Mouse (Mus musculus): Measurements from ENCODE around the gene Dip2b.

Dip2b gene

DNA sequence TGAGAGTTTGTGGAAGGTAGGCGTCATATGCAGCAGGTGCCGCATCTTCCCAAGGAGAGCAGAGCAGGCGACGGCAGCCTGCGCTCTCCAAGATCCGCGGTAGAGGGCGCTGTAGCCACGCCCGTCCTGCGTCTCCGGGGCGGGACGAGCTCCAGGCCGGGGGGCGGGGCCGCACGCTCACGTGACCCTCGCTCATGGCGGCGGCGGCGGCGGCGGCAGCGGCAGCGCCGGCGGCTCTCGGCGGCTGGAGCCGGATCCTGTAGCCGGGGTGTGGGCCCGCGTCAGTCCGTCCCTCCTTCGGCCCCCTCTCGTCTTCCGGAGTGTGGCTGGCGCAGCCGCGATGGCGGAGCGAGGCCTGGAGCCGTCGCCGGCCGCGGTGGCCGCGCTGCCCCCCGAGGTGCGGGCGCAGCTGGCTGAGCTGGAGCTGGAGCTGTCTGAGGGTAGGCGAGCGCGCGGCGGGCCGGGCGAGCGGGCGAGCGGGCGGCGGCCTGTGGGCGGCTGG lies at the start of gene Dip2b:
Gene Dip2b, plus strand, starts transcription at position 195 of the 502 bp plus-strand sequence.
- in situ Hi-C loops (cut with MseI, MboI) = loop anchor here in 1 of 2 experiments (5.0 kb wide), 1 partner anchor 89 kb away; no protein-coding TSS in a partner anchor

- in situ Hi-C loops (cut with MseI, MboI) = no loop called here
Observed at GRCm38 (mm10) chr15:99993100-99993499, 45.4 kb upstream of the Dip2b start.

GRCm38 (mm10) chr15:99997114-99997804 lies 41.2 kb upstream of the Dip2b start:
- in situ Hi-C loops (cut with MseI, MboI) = no loop called here

DNA sequence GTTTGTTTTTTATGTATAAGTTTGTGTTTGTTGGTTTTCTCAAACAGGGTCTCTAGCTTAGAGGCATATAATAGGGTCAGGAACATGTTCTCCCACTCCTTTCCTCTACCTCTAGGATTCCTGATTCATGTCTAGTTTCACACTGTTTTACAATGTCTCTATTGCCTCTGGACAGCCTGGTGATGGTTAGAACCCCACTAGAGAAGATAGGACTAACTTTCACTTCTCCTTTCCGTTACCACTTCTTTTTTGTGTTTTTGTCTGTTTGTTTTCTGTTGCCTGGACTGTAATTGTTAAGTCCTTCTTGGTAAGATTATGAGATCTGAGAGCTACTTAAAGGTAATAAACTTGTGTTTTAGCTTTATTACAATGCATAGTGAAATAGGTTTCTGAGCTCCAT lies 39.1 kb upstream of the Dip2b start:
- in situ Hi-C loops (cut with MseI, MboI) = no loop called here

- in situ Hi-C loops (cut with MseI, MboI) = no loop called here
Observed at GRCm38 (mm10) chr15:100004677-100005273, 33.7 kb upstream of the Dip2b start.

- in situ Hi-C loops (cut with MseI, MboI) = no loop called here
Observed at GRCm38 (mm10) chr15:100006180-100006579, 32.3 kb upstream of the Dip2b start.

DNA sequence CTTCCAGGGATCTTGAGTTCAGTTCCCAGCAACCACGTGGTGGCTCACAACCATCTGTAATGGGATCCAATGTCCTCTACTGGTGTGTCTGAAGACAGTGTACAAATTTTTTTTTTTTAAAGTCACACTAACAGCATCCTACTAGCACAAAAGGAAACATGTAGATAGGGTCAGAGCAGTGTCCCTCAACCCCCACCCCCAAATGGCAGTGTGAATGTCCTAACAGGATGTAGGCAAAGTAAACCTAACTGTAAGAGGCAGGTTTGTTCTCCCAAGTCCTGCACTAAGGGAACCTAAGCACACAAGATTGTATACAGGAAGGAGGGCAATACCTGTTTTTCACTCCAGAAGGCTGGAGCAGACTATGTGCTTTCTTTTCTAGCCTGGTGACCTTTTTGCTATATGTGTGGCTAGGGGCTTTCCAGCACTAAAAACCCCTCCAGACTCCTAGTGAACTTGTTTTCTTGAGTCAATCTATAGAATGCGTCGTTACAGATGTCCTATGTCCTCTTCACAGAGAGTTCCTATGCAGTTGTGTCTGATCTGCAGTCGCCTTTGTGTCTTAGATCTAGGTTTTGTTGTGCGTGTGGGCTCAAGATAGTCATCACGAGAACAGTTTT lies 20.1 kb upstream of the Dip2b start:
- in situ Hi-C loops (cut with MseI, MboI) = no loop called here

DNA sequence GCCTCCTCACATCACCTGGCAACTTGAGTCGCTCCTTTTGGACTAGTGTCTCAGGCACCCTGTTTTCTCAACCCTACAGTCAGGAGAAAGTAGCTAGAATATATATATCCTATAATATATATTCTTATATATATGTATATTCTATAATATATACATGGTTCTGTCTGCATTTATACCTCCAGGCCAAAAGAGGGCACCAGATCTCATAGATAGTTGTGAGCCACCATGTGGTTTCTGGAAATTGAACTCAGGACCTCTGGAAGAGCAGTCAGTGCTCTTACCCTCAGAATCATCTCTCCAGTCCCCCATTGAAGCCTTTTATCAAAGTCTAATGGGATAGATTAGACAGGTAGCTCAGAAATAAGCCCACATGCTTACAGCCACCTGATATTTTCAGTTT lies 17.3 kb upstream of the Dip2b start:
- in situ Hi-C loops (cut with MseI, MboI) = no loop called here

DNA sequence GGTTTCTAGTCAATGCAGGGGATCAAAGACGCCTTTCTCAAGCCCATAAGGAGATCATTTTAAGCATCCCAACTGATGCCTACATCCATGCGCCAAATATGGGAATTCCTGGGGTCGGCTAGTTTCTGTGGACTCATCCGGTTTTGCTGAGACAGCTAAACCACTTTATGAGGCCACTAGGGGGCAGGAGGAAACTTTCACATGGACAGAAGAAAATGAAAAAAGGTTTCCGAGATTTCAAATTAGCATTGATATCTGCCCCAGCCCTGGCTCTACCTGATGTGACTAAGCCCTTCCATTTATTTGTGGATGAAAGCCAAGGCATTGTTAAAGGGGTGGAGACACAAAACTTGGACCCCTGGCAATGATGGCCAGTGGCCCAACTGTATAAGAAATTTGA lies 15.5 kb upstream of the Dip2b start:
- in situ Hi-C loops (cut with MseI, MboI) = no loop called here

DNA sequence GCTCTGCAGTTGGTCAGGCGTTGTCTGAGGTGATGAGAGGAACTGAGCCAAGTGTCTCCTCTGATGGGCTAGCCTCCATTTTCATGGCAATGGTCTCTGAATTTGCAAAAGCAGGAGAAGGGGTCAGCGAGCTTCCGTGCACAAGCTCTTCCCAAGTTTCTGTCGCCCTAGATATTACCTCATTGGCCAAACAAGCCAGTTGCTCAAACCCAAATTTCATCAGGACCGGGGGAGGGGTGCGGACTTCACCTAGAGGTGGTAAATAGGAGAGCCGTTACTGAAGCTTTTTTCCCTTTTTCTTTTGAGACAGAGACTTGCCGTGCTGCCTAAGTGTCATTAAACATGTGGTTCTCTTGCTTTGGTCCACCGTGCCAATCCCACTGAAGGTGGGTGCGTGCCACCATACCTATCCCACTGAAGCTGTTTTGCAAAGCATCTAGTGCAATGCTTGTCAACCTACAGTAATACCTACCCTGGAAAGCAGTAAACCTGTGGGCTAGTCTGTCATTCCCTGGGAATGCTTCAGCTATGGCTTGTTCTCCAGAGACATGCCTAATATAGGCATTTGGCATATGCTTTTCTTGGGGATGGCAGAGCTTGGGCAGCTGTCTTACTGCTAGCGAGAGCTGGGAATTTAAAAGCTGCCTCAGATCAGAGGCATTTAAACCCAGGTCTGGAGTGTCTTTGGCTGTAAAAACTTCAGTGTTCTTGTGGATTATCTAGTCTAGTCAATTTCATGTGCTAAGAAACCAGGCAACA lies 13.2 kb upstream of the Dip2b start:
- in situ Hi-C loops (cut with MseI, MboI) = no loop called here

DNA sequence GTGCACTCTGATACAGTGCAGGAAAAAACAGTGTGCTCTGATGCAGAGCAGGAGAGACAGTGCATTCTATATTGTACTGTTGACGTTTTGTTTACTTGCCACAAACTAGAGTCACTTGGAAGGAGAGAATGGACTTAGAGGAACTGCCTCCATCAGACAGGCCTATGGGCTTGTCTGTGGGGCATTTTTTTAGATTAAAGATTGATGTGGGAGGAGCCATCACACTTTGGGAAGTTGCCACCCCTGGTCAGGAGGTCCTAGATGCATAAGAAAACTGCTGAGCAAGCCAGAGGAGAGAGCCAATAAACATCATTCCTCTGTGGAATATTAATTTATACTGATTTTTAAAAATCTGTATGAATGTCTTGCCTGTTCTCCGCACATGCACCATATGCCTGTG lies 10.3 kb upstream of the Dip2b start:
- in situ Hi-C loops (cut with MseI, MboI) = no loop called here

DNA sequence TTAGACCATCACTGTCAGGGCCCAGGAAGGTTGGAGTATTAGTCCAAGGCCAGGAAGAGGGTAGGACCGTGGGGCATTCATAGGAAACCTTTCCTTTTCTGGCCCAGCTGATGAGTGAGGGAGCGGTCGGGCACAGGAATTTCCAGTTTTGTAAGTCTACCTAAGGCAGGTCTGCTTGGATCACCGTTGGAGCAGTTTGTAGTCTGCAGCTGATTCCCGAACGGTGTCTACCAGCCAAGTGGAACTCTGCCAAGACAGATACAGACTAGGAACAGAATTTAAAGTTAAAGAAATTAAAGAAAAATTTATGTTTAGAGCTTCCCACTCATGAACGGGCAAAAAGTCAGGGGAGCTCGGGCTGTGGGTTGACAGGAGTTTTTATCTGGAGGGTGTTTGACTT lies 9.0 kb upstream of the Dip2b start:
- in situ Hi-C loops (cut with MseI, MboI) = no loop called here

GRCm38 (mm10) chr15:100029900-100030299 lies 8.6 kb upstream of the Dip2b start:
- in situ Hi-C loops (cut with MseI, MboI) = no loop called here

DNA sequence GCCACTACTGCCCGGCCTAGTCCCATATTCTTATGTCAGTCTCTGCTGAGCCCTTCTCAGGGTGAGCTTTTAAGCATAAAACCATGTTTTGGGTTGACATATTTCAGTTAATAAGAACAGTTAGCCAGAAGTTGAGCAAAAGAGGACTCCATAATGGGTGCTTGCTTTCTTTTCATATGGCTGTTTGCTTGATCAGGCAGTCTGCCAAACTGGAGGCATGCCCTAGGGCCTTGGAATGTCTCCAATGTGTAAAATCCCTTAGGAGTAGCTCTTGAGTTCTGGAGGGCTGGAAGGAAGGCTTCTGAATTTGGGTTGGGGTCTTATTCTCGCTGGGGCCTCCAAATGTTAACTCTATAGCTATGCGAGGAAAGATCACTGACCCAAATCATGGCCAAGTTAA lies 5.9 kb upstream of the Dip2b start:
- in situ Hi-C loops (cut with MseI, MboI) = no loop called here

DNA sequence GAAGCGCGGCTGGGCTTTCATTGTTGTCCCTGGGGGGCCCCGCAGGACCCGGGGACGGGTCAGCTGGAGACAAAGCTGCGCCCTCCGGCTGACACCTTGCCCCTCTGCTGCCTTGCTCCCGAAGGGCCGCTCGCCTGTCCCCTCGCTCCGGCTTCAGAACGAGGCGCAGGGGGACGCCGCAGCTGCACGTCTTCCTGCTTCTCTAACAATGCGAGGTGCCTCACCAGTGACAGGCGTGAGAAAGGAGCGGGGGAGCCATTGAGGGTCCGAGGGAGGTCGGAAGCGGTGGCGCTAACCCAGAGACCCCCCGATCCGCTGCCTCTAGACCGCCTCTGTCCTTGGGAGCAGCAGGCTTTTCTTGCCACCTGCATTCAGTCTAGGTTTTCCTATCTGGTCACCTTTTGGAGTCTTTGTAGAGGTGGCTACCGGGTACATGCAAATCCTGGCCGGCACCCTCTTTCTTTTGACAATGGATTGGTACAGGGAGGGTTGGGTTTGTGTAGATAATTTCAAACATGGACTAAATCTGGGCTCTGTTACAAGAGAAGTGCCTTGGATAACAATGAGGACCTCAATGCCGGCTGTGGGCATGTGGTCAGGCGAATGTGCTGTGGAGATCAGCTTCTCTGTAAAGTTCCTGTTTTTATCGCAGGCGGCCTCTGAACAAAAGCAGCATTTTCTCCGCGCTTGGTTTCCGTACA lies 687 bp downstream of the Dip2b start:
- in situ Hi-C loops (cut with MseI, MboI) = loop anchor here in 1 of 2 experiments (5.0 kb wide), 1 partner anchor 88 kb away; no protein-coding TSS in a partner anchor

DNA sequence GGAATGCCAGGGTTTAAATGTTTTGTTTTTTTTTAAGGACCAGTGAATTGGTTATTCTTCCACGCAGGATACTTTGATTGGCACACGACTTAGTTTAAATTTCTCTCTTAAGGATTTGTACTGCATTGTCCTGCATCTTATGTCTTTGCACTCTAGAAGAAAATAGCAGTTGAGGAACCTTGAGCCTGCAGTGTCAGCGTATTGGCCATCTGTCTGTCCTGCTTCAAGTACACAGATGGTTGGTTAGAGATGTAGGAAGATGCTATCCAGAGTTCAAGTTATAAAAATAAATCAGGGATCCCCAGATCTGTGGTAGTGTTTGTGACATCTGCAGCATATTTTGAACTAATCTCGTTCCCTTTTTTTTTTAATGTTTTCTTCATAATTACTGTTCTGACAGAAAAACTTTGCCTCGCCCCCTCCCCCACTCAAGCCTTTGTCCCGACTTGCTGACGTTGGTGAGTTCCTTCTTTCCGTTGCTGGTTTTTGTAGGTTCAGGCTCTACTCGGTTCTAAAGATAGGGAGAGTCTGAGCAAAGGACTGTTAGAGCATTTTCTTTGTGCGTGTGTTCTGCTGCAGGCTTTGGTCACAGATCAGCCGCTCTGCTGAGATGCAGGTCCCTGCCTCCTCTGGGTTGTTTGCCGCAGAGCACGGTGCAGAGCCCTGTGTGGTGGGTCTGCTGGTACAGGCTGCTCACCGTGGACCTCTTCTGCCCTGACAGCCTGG lies 2.2 kb downstream of the Dip2b start:
- in situ Hi-C loops (cut with MseI, MboI) = no loop called here

GRCm38 (mm10) chr15:100041267-100042047 lies 3.0 kb downstream of the Dip2b start:
- in situ Hi-C loops (cut with MseI, MboI) = no loop called here

GRCm38 (mm10) chr15:100042048-100042400 lies 3.6 kb downstream of the Dip2b start:
- in situ Hi-C loops (cut with MseI, MboI) = no loop called here

DNA sequence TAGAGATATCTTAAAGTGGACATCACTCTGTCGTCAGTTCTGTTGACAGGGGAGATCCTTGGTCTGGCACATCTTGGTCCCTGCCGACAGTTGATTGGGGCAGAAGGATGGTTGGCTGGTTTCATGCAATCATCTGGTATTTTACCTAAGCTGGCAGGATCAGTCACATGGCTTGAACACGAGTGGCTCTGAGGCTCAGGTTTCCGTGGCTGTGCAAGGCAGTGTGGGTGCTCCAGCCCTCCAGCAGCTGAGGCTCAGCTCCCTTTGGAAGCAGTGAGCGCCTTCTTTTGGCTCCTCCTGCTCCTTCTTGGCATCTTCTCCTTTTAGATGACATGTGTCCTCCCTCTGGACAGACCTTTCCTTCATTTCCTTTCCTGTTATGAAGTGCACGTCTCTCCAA lies 7.1 kb downstream of the Dip2b start:
- in situ Hi-C loops (cut with MseI, MboI) = no loop called here

DNA sequence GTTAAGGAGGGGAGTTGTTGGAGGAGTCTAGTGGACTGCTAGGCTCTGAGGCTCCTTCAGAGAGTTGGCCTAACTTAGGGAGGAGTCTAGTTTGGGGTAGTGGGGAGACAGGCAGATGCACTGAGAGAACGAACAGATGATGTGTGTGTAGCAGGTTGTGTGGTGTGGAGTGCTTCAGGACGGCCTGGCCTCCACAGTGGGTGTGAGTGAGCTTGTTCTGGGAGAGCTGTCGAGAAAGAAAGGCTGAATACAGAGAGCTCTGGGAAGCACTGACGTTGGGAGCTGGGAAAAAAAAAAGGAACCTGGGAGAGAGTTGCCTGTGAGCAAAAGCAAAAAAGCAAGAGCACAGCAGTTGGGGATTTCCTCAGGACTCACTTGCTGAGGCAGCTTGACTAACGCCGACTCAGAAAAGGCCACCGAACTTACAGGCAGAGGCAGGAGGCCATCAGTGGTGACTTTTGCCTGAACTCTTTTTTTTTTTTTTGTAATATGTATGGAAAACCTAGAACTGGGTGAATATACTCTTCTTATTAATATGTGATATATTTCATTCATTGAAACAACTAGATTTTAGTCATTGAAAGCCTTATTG lies 11.1 kb downstream of the Dip2b start:
- in situ Hi-C loops (cut with MseI, MboI) = no loop called here
